Mouse (Mus musculus) ovary, postnatal 36 days (tissue): ENCODE data around the gene Rhob.

Experiments
- DNase-seq: peaks from one replicate; pipeline ENCODE4 v3.0.0; 2022; ENCODE audit warnings: low spot score, mixed read lengths

The Rhob gene

GRCm38 (mm10) chr12:8504131-8504530, 4.3 kb upstream of the Rhob start:
- no peak for DNase-seq

- no peak for DNase-seq
Measured at GRCm38 (mm10) chr12:8502546-8502945, 2.7 kb upstream of the Rhob start.

- DNase-seq: no peak
Measured at GRCm38 (mm10) chr12:8501571-8502305, 1.9 kb upstream of the Rhob start.

- peak; percentile 30 for DNase-seq
Measured at GRCm38 (mm10) chr12:8500597-8501570, 1.1 kb upstream of the Rhob start.

- DNase-seq: peak; percentile 61
Measured at GRCm38 (mm10) chr12:8499001-8499870, 573 bp downstream of the Rhob start.

GRCm38 (mm10) chr12:8498591-8499000, 1.2 kb downstream of the Rhob start:
- DNase-seq: peak; percentile 34

- DNase-seq: no peak
Measured at GRCm38 (mm10) chr12:8498148-8498571, 1.6 kb downstream of the Rhob start.

GRCm38 (mm10) chr12:8497314-8497706, 2.5 kb downstream of the Rhob start:
- DNase-seq: no peak

- no peak for DNase-seq
Measured at GRCm38 (mm10) chr12:8496679-8497313, 3.0 kb downstream of the Rhob start.

- DNase-seq: peak; percentile 57
Measured at GRCm38 (mm10) chr12:8495881-8496678, 3.7 kb downstream of the Rhob start.

GRCm38 (mm10) chr12:8494675-8495074, 5.1 kb downstream of the Rhob start:
- no peak for DNase-seq

GRCm38 (mm10) chr12:8493386-8493785, 6.4 kb downstream of the Rhob start:
- DNase-seq: no peak

GRCm38 (mm10) chr12:8489098-8489497, 10.7 kb downstream of the Rhob start:
- DNase-seq: no peak

GRCm38 (mm10) chr12:8488652-8488980, 11.2 kb downstream of the Rhob start:
- no peak for DNase-seq

GRCm38 (mm10) chr12:8487959-8488651, 11.7 kb downstream of the Rhob start:
- DNase-seq: peak; percentile 51

- no peak for DNase-seq
Measured at GRCm38 (mm10) chr12:8487281-8487680, 12.5 kb downstream of the Rhob start.

- DNase-seq: no peak
Measured at GRCm38 (mm10) chr12:8485247-8485646, 14.6 kb downstream of the Rhob start.

- DNase-seq: no peak
Measured at GRCm38 (mm10) chr12:8482169-8482568, 17.6 kb downstream of the Rhob start.

GRCm38 (mm10) chr12:8474836-8475387, 24.9 kb downstream of the Rhob start:
- DNase-seq: no peak
